Mouse (Mus musculus): Measurements from ENCODE around the gene Pappa.

Gene Pappa

DNA sequence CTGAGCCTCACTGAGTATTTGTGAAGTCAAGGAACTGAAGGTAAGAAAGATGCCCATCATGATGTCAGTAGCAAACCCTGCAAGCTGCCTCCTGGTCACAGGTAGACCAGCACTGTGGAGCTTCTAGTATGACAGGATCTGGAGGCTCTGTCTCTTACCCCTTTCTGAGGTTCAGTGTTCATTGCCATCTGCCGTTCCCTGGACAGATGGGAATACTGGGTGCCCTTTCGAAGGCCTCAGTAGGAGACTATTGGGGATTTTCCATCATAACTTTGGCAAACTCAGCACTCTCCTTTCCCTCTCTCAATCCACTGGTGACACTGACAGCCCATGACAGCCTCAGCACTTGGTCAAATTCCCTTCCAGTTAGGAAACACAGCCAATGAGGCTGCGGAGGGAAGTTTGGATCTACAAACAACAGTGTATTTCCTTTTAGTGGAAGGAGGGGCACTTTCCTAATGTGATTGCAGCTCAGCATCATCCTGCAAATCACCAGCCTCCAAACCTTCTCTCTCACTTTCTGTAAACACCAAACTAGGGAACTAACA is 42.4 kb downstream of the Pappa start:
- no peak for DNase-seq (ENCODE audit: low read depth)

DNA sequence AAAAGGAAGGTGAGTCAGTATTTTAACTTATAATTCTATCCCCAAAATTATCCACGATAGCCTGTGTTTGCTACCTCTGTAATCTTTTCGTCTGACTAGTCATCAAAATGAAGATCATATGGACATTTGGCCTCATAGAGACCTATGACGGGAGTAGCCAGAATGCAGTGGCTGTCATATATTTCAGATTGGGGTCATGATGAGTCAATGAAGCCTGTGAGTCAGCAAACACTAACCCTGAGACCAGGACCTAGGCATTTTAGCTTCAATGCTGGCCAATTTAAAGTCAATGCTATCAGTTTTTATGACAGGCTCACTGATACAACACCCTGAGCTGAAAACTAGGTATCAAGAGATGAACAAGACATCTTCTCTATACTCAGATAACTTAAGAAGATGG is 50.5 kb downstream of the Pappa start:
- DNase-seq (ENCODE audit: low read depth) = no peak

DNA sequence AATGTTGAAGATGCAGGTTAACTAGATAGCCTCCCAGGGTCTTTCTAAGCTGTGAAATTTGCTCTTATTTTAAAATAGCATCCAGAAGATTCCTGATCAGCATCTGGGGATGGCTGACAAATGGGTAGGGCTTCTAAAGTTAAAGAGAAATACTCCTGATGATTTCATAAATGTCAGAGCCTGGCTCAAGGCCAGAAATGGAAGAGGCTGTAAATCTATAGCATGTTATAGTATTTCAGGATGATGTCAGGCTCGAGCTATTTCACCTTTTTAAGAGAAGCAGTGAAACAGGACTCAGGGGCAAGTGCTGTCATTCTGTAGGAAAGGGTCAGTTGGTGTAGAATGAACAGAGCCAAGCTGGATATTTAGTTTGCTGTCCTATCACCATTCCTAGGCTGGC is 54.2 kb downstream of the Pappa start:
- DNase-seq (ENCODE audit: low read depth) = no peak

DNA sequence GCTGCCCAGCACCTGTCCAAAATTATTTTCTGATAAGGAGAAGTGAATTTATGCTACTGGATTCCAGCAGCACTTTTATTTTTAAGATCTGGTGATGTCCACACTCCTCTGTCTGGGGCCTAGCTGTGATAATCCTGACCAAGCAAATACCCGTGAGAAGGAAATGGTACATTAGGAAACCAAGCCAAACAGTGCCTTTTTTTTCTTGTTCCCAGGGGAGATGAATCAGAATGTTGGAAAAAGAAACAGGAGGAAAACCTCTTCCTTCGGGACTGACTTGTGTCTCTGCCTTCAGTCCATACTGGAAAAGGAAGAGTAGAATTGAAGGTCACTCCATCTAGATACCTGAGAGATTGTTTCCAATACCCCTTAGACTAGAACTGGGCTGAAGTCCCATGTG is 63.3 kb downstream of the Pappa start:
- DNase-seq (ENCODE audit: low read depth) = no peak

DNA sequence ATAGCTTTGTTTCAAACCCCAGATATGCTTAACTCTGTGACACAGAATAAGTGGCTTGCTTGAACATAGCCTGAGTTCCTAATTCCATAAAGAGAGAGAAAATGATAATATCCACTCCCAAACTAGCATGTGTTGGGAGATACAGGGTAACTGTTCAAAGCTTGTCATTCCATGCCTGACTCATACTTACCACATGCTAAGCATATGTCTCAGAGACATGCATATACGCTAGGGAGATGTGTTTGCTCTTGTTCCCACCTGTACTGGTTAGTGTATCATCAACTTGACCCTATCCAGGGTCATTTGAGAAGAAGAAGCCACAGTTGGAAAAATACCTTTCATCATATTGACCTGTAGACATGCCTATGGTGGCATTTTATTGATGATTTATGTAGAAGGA is 63.7 kb downstream of the Pappa start:
- no peak for DNase-seq (ENCODE audit: low read depth)

DNA sequence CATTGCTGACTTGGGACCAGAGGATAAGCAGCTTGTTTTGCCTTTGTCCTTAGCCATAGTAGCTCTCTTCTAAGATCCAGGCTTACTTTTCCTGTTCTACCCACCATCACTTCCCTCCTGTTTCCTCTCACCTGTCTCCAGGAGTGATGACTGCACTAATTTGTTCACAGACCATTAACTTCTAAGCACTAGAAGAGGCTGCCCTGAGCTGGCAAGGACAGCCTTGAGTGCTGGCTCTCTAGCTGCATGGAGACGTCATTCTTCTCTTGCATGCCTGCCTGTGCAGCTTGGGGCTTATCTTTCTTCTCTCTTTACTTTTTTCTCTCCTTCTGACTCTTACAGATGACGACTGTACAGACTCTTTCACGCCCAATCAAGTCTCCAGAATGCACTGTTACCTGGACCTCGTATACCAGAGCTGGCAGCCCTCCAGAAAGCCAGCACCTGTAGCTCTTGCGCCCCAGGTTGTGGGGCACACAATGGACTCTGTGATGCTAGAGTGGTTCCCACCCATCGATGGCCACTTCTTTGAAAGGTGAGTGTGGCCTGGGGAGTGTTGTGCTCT is 65.0 kb downstream of the Pappa start:
- DNase-seq (ENCODE audit: low read depth) = no peak

DNA sequence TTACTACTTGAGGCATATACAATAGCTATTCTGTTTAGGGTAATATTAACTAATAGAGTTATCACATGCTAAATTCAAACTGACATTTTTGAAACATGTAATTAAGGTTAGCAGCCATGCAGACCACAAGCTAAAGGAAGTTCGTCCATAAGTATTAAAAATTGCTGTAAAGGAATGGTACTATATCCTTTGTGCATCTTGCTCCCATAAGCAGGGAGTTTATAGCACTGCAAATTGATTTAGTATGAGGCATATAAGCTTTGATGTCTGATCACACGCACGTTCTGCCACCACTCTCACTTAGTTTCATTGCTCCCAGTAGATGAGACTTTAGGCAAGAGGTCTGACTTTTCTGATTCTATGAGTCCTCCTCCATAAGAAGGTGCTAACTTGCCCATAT is 68.8 kb downstream of the Pappa start:
- DNase-seq (ENCODE audit: low read depth) = no peak

DNA sequence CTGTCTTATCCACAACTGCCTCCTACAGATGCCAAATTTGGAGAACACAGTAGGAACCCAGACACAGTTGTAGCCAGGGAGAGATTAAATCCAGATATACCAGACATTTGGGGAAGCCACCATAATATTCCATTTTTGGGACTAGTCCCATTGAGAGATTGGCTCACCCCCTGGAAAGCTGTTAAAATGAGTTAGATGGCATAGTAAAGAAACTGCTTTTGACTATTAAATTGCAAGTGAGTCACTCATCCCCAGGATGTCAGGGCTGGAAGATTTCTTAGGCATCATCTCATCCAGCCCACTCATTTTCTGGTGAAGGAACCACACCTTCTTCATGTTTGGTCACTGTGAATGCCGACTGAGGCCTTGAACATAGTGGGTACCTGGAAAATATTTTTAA is 72.0 kb downstream of the Pappa start:
- DNase-seq (ENCODE audit: low read depth) = no peak

DNA sequence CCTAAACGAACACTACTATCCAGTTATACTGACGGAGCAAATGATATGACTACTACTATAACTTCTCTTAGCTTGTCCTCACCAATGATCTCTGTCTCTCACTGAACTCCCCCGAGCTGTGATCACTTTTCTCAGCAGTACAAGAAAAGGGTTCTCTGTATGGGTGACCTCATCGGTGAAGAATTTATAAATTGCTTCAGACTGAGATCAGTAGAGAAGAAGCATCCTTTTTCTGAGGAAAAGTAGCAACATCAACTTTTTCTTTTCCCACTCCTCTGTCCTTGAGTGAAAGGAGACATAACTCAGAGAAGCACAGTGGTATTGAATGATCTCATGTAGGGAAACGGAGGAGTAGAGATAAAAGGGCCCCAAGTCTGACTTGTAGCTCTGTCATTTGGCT is 79.7 kb downstream of the Pappa start:
- no peak for DNase-seq (ENCODE audit: low read depth)

DNA sequence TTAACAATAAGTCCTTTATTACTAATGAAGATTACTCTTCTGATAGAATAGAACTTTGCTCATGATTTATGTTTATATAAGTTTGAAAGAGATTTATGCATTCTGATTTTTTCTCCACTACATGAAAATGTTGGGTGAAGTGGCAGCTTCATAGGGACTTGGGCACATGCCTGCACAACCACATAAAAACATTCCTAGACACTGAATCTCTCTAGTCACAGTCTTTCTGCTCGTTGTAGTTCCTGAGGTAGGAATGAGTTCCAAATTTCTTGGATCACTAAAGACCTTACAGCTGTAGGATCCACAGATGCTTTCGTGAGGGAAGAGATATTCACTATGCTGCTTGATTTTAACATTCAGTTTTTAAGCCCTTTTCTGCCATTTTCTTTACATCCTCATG is 81.5 kb downstream of the Pappa start:
- no peak for DNase-seq (ENCODE audit: low read depth)

DNA sequence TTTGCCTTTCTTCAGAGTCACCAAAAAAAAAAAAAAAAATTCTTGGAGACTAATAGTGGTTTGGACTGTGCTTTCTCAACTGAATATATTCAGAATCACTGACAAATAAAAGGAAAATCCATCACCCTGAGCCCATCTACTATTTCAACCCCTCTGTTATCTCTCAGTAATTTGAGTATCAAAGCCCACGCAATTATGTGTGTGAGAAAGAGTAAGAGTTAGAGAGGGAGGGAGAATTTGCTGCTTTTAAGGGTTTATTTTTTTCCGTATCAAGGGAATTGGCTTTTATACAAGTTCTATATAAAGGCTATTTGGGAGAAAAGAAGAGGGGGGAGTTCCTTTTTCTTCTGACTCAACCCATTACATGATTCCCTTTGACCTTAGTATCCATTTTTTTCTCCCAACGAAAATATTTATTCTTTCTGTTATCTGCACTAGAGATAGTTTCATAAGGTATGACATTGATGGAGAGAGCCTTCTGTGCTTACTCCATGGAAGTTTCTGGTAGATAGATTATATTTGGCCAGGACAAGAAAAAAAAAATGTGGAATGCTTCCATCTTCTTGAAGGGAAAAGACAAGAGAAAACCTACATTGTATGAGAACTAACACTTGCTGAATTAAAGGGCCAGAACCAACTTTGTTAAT is 85.5 kb downstream of the Pappa start:
- DNase-seq (ENCODE audit: low read depth) = no peak

DNA sequence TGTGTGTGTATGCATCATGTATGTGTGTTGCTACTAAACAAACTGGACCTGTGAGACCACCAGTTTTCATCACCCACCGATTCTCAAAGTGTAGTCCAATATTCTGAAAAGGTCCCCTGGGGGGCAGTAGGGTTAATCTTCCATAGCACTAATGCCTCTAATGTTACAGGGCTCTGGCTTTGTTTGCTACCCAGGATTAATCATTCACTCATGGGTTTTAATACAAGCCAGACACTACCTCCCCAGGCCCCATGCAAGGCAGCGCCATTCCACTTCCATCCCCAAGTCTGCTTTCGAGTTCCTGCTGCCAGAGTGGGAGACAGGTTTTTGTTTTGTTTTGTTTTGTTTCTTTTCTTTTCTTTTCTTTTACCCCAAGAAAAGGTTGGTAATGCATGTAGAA is 92.7 kb downstream of the Pappa start:
- no peak for DNase-seq (ENCODE audit: low read depth)

DNA sequence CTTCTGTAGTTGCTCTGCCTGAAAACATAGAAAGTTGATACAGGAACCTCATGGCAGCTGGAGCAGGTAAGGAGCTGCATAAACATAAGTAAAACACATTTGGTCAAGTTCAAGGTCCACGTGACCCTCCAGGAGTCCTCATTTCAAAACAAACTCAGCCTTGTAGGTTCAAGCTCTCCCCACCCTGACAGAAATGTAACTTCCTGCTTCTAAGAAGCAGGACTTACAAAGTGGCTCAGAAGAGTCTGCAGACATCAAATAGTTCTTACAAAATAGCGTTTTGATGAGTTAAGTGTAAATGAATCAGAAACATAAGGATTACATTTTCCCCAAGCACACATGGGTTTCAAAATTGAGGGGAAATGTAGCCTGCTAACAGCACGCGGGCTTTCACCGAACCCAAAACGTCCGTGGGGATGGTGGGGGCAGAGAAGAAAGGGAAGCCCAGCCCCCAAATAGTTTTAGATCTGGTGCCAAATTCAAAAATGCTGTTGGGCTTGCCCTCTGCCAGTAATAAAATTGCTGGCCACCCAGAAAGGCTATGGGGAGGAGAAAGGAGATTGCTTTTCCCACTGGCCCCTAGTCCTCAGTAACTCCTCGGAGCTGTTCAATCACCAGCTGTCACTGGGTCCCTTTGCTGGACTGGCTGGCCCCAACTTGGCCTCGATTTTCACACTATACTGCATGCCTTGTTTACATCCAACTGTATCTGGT is 93.8 kb downstream of the Pappa start:
- no peak for DNase-seq (ENCODE audit: low read depth)

DNA sequence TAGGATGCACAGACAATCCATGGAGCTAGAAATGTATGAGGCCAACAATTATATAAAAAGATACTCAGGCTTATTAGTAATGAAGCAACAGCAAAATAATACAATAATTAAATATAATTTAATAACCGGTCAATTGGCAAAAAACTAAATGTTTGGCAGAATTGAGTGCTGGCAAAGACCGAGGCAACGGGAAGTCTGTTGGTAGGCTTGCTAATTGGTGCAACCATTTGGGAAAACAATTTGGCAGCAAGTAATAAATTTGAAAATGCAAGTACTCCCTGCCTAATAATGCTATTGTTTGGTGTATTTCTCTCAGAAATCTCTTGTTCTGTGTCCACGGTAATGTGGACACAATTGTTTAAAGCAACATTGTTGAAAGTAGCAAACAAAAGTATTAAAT is 99.9 kb downstream of the Pappa start:
- no peak for DNase-seq (ENCODE audit: low read depth)

DNA sequence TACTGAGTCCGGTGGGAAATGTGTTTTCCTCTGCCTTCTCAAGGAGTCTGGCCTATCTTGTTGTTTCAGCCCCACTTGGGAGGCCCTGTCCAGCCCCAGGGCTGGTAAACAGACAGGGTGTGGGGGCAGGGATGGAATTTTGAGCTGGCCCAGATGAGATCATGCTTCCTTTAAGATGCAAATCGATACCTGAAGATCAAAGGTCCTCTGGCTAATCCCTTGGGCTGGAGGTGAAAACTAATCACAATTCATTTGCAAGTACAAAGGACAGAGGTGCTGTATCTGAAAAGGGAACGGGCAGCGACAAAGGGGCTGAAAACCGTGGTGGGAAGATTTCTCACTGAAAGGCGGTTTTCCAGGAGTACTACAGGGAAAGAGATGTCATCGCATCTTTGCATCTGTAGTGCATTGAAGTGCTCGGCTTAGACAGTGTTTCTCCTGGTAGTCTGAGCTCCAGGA is 114.6 kb downstream of the Pappa start:
- DNase-seq (ENCODE audit: low read depth) = no peak

DNA sequence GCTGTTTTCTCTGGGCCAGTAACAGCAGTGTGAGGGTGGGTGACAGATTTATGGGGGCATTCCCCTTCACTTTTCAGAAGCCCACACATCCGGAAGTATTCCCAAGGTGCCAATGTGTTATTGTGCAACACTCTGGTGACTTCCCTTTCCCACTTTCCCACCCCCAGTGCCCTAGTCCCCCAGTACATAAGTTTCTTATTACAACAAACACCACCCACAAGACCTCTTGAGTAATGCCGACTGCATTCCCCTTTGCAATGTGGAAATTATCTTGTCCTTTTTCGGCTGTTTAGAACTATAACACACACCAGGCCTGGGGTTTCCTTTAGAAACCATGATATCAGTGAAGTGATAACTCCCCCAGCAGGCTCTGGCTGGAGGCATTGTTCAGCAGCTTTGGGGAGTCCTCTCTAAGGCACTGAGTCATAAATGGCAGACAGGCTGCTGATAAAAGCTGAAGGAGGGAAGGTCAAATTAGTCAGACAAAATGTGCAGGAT is 118.5 kb downstream of the Pappa start:
- DNase-seq (ENCODE audit: low read depth) = peak; percentile 6

DNA sequence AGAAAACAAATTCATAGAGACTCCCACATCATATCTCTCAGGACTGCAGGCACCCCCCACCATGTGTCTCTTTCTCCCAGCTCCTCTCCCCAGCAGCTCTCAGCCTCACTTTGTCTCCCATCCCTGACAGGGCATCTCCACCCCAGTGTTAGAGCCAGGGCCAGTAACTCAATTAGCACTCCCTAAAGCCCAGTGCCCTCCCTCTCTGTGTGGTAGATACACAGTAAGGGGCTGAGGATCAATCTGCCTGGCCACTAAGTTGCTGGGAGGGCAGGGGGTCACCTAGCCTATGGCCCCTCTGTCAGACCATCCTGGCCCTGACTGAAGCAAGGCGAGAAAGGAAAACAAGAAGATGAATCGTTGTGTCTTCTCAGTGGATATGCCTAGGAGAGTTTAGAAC is 119.3 kb downstream of the Pappa start:
- no peak for DNase-seq (ENCODE audit: low read depth)

DNA sequence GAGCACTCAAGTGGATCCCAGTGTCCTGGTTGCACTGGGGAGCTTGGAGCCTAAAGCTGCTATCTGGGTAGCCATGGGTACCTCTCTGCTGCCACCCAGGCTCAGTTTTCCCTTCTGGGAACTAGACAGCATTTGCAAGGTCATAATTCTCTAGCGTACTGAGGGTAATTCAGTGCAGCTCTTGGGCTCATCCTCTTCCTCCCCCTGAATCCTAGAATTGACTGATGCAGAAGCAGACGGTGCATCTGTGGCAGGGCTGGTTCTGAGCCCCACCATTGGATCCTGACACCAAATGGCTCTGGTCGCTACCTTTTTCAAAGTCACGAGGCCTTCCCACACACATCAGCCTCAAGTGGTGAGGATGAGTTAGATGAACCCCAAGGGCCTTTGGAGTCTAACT is 121.0 kb downstream of the Pappa start:
- no peak for DNase-seq (ENCODE audit: low read depth)

DNA sequence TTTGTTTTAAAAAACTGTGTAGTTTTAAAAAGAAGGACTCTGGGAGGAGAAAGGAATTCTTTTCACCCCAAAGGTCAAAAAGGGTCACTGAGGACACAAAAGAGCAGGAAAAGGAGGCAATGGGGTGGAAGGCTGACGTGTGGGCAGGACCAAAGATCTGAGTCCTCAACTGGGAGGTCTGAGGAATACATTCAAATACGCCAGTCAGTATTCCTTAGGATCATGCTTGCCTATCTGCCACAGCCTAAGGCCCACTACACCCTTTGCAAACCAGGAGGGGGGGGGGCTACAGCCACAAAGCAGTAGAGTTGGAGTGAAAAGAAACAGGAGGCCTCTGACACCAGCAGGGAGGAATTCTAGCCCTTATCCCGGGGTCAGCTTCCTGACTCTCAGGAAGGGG is 121.5 kb downstream of the Pappa start:
- no peak for DNase-seq (ENCODE audit: low read depth)

DNA sequence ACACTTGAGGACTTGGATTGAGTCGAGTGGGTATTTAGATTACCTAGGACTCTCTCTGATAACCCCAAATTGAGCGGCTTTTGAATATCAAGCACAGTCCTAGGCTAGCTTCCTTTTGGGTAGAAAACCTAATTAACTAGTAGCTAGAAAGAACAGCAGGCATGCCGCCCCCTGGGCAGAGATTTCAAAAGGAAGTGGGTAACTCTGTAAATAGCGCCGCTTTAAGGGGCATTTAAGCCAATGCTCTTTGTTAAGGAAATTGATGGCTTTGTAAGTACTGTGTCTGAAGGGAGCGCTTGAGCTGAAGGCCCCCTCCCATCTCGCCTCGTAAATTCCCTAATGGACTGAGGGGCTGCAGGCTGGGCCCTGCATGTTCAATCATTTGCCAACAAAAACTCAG is 128.2 kb downstream of the Pappa start:
- DNase-seq (ENCODE audit: low read depth) = no peak

DNA sequence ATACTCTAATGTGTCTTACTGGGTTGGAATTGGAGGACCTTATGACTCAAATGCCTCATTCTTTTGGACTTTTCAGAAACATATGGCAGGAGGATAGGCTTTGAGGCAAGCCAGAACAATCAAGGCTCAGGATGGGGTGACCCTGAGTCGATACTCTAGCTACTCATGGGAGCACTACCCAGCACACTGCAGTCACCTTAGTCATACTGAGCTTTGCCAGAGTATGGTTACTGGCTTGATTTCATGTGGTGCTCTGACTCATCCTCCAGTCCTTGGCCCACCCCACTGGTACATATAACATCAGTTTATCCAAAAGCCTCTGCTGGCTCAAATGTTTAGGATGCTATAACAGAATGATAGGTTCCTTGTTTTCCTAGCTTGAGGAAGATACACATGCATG is 130.1 kb downstream of the Pappa start:
- no peak for DNase-seq (ENCODE audit: low read depth)

DNA sequence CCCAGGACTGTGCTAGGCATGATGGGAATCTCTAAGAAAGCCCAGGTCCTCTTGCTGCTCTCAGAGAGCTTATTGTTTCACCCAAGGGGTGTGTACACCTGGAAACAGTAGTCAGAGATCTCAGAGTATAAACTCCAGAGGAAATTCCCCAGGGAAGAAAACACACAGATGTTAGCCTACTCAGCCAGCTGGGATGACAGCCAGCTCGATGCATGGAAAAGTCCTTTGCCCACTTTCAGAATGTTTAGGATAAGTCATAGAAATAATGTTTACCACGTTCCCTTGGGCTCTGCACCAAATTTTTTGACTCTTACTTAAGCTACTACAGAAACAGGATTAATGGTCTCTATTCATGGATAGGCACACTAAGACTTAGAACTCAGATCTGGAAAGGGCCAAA is 143.1 kb downstream of the Pappa start:
- no peak for DNase-seq (ENCODE audit: low read depth)

DNA sequence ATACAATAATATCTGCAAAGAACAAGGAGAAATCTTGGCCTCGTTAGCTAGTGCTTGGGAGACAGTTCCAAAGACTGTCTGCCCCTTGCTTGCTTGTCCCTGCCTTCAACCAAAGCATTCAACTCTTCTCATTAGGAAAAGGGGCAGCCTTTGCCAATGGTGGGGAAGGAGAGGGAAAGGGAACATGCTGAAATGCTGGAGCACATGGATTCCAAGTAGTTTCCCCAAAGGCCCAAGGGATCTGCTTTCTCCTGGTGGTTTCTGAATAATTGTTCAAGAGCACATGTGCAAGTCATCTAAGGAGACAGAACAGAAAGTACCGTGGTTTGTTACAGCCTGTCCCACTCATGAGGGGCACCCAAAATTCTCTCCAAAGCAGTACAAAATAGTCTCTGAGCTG is 146.0 kb downstream of the Pappa start:
- no peak for DNase-seq (ENCODE audit: low read depth)
